Mouse (Mus musculus): ENCODE results near the gene Tas2r122. TPM values are rescaled to one million over a fixed set of nuclear protein-coding genes. Genes with fewer than 3 reads are reported as not detected.
"Not testable (repeated sequence)": the region's sequence is repeated elsewhere in the genome, so short reads cannot be mapped to it uniquely, and the experiment has no call there.

Gene Tas2r122
- polyA plus RNA-seq (2015; fragmentation: Nextera tagmentation; extraction: Ambion mirVana): not detected in 2 replicates

- no peak for ATAC-seq (ENCODE audit: low read depth)
- WGBS: 74% methylated on average over 3 of the region's 3 CpGs
- Histone ChIP-seq H3K27me3 (ENCODE audit: control insufficient read depth, insufficient read depth, low read depth, low read length) (no peaks in the 10 kb centered on the region), H3K9me3 (ENCODE audit: control insufficient read depth, low read length) (no peaks in the 10 kb centered on the region; the same call in 1 of the 2 replicates), H3K9ac (ENCODE audit: low read length) (no peak within 1 kb of the TSS), H3K4me3 (ENCODE audit: low read length) (no peak within 1 kb of the TSS), H3K4me1 (replicated peaks; ENCODE audit: control insufficient read depth, insufficient read depth, low read length) (no peaks in the 10 kb centered on the region), H3K27ac (ENCODE audit: low read length) (no peak within 1 kb of the TSS), H3K36me3 (ENCODE audit: control insufficient read depth, insufficient read depth, low read length) (no peaks in the 10 kb centered on the region), H3K4me2 (ENCODE audit: low read depth, low read length) (no peak within 1 kb of the TSS)
These were observed at the start of gene Tas2r122 for GRCm38 (mm10) chr6:132711828-132712227. Gene Tas2r122 (minus strand): TSS chr6:132711928.

GRCm38 (mm10) chr6:132754430-132754829 lies 42.7 kb upstream of the Tas2r122 start, which contains the start of gene Tas2r124:
Gene Tas2r124 (plus strand): TSS chr6:132754730.
- H3K9ac ChIP-seq (ENCODE audit: low read length): no peak within 1 kb of the TSS
- no peaks in the 10 kb centered on the region for H3K27me3 ChIP-seq (ENCODE audit: control insufficient read depth, insufficient read depth, low read depth, low read length)
- H3K9me3 ChIP-seq (ENCODE audit: control insufficient read depth, low read length): no peaks in the 10 kb centered on the region
- H3K36me3 ChIP-seq (ENCODE audit: control insufficient read depth, insufficient read depth, low read length): no peaks in the 10 kb centered on the region
- no peak for ATAC-seq (ENCODE audit: low read depth)
- H3K4me1 ChIP-seq (replicated peaks; ENCODE audit: control insufficient read depth, insufficient read depth, low read length): no peaks in the 10 kb centered on the region
- H3K4me3 ChIP-seq (ENCODE audit: low read length): no peak within 1 kb of the TSS
- 76% methylated on average over 1 of the region's 1 CpGs for WGBS
- H3K4me2 ChIP-seq (ENCODE audit: low read depth, low read length): no peak within 1 kb of the TSS
- no peak within 1 kb of the TSS for H3K27ac ChIP-seq (ENCODE audit: low read length)

- 86% methylated on average over 2 of the region's 2 CpGs for WGBS
- Histone ChIP-seq H3K27me3 (ENCODE audit: control insufficient read depth, insufficient read depth, low read depth, low read length) (no peaks in the 10 kb centered on the region), H3K9ac (ENCODE audit: low read length) (no peak overlapping the region), H3K27ac (ENCODE audit: low read length) (no peak overlapping the region), H3K4me3 (ENCODE audit: low read length) (no peak overlapping the region), H3K9me3 (ENCODE audit: control insufficient read depth, low read length) (no peaks in the 10 kb centered on the region), H3K4me1 (replicated peaks; ENCODE audit: control insufficient read depth, insufficient read depth, low read length) (no peaks in the 10 kb centered on the region), H3K4me2 (ENCODE audit: low read depth, low read length) (no peak overlapping the region), H3K36me3 (ENCODE audit: control insufficient read depth, insufficient read depth, low read length) (no peaks in the 10 kb centered on the region)
- no peak for ATAC-seq (ENCODE audit: low read depth)
These were observed 38.5 kb upstream of the Tas2r122 start for GRCm38 (mm10) chr6:132750206-132750605.

- H3K4me1 ChIP-seq (replicated peaks; ENCODE audit: control insufficient read depth, insufficient read depth, low read length): no peaks in the 10 kb centered on the region
- no peak within 1 kb of the TSS for H3K4me2 ChIP-seq (ENCODE audit: low read depth, low read length)
- no peak within 1 kb of the TSS for H3K27ac ChIP-seq (ENCODE audit: low read length)
- no peak within 1 kb of the TSS for H3K9ac ChIP-seq (ENCODE audit: low read length)
- WGBS: 55% methylated on average over 2 of the region's 2 CpGs
- H3K36me3 ChIP-seq (ENCODE audit: control insufficient read depth, insufficient read depth, low read length): no peaks in the 10 kb centered on the region
- no peak for ATAC-seq (ENCODE audit: low read depth)
- no peaks in the 10 kb centered on the region for H3K9me3 ChIP-seq (ENCODE audit: control insufficient read depth, low read length)
- H3K27me3 ChIP-seq (ENCODE audit: control insufficient read depth, insufficient read depth, low read depth, low read length): no peaks in the 10 kb centered on the region
- H3K4me3 ChIP-seq (ENCODE audit: low read length): no peak within 1 kb of the TSS
These were observed 26.2 kb upstream of the Tas2r122 start, which contains the start of gene Tas2r115 for GRCm38 (mm10) chr6:132737935-132738334. Gene Tas2r115 (minus strand): TSS chr6:132738035.

GRCm38 (mm10) chr6:132700907-132701306 lies 10.8 kb downstream of the Tas2r122 start, which contains the start of gene Tas2r121:
Gene Tas2r121 (minus strand): TSS chr6:132701007.
- H3K27me3 ChIP-seq (ENCODE audit: control insufficient read depth, insufficient read depth, low read depth, low read length): no peaks in the 10 kb centered on the region
- WGBS: 48% methylated on average over 1 of the region's 1 CpGs
- H3K4me2 ChIP-seq (ENCODE audit: low read depth, low read length): no peak within 1 kb of the TSS
- no peak within 1 kb of the TSS for H3K27ac ChIP-seq (ENCODE audit: low read length)
- H3K4me1 ChIP-seq (replicated peaks; ENCODE audit: control insufficient read depth, insufficient read depth, low read length): no peaks in the 10 kb centered on the region
- H3K9ac ChIP-seq (ENCODE audit: low read length): no peak within 1 kb of the TSS
- no peak for ATAC-seq (ENCODE audit: low read depth)
- no peaks in the 10 kb centered on the region for H3K9me3 ChIP-seq (ENCODE audit: control insufficient read depth, low read length)
- no peaks in the 10 kb centered on the region for H3K36me3 ChIP-seq (ENCODE audit: control insufficient read depth, insufficient read depth, low read length)
- no peak within 1 kb of the TSS for H3K4me3 ChIP-seq (ENCODE audit: low read length)

- WGBS: 70% methylated on average over 7 of the region's 7 CpGs
- not testable (repeated sequence) for ATAC-seq (ENCODE audit: low read depth); H3K27me3 ChIP-seq (ENCODE audit: control insufficient read depth, insufficient read depth, low read depth, low read length); H3K4me3 ChIP-seq (ENCODE audit: low read length); H3K9ac ChIP-seq (ENCODE audit: low read length); H3K9me3 ChIP-seq (ENCODE audit: control insufficient read depth, low read length); H3K4me2 ChIP-seq (ENCODE audit: low read depth, low read length); H3K27ac ChIP-seq (ENCODE audit: low read length); H3K4me1 ChIP-seq (replicated peaks; ENCODE audit: control insufficient read depth, insufficient read depth, low read length); H3K36me3 ChIP-seq (ENCODE audit: control insufficient read depth, insufficient read depth, low read length)
These were observed 20.1 kb downstream of the Tas2r122 start for GRCm38 (mm10) chr6:132691596-132691995.

Other genes starting within 250 kb of the Tas2r122 start
- not detected in 2 replicates for gene Prh1, start 142.1 kb downstream of the Tas2r122 start, polyA plus RNA-seq (2015; fragmentation: Nextera tagmentation; extraction: Ambion mirVana)
- gene Prp2, start 116.0 kb downstream of the Tas2r122 start, polyA plus RNA-seq (2015; fragmentation: Nextera tagmentation; extraction: Ambion mirVana): not detected in 2 replicates
- gene A630073D07Rik, start 60.4 kb downstream of the Tas2r122 start, polyA plus RNA-seq (2015; fragmentation: Nextera tagmentation; extraction: Ambion mirVana): not detected in 2 replicates
- gene Tas2r120, start 55.0 kb downstream of the Tas2r122 start, polyA plus RNA-seq (2015; fragmentation: Nextera tagmentation; extraction: Ambion mirVana): not detected in 2 replicates
- gene Tas2r121, start 10.9 kb downstream of the Tas2r122 start, polyA plus RNA-seq (2015; fragmentation: Nextera tagmentation; extraction: Ambion mirVana): not detected in 2 replicates
- gene Tas2r115, start 26.1 kb upstream of the Tas2r122 start, polyA plus RNA-seq (2015; fragmentation: Nextera tagmentation; extraction: Ambion mirVana): not detected in 2 replicates
- gene Tas2r124, start 42.8 kb upstream of the Tas2r122 start, polyA plus RNA-seq (2015; fragmentation: Nextera tagmentation; extraction: Ambion mirVana): not detected in 2 replicates
- gene Tas2r102, start 50.2 kb upstream of the Tas2r122 start, polyA plus RNA-seq (2015; fragmentation: Nextera tagmentation; extraction: Ambion mirVana): not detected in 2 replicates
- not detected in 2 replicates for gene Tas2r136, start 66.2 kb upstream of the Tas2r122 start, polyA plus RNA-seq (2015; fragmentation: Nextera tagmentation; extraction: Ambion mirVana)
- not detected in 2 replicates for gene Tas2r117, start 90.9 kb upstream of the Tas2r122 start, polyA plus RNA-seq (2015; fragmentation: Nextera tagmentation; extraction: Ambion mirVana)
- not detected in 2 replicates for gene Tas2r123, start 135.2 kb upstream of the Tas2r122 start, polyA plus RNA-seq (2015; fragmentation: Nextera tagmentation; extraction: Ambion mirVana)
- not detected in 2 replicates for gene Tas2r116, start 143.5 kb upstream of the Tas2r122 start, polyA plus RNA-seq (2015; fragmentation: Nextera tagmentation; extraction: Ambion mirVana)
- not detected in 2 replicates for gene Tas2r110, start 156.1 kb upstream of the Tas2r122 start, polyA plus RNA-seq (2015; fragmentation: Nextera tagmentation; extraction: Ambion mirVana)
- not detected in 2 replicates for gene Tas2r113, start 181.1 kb upstream of the Tas2r122 start, polyA plus RNA-seq (2015; fragmentation: Nextera tagmentation; extraction: Ambion mirVana)
- not detected in 2 replicates for gene Tas2r125, start 197.7 kb upstream of the Tas2r122 start, polyA plus RNA-seq (2015; fragmentation: Nextera tagmentation; extraction: Ambion mirVana)
- gene Tas2r129, start 239.2 kb upstream of the Tas2r122 start, polyA plus RNA-seq (2015; fragmentation: Nextera tagmentation; extraction: Ambion mirVana): not detected in 2 replicates
- not detected in 2 replicates for gene Tas2r131, start 246.0 kb upstream of the Tas2r122 start, polyA plus RNA-seq (2015; fragmentation: Nextera tagmentation; extraction: Ambion mirVana)